ENCODE assay signal across 8 mouse cellular contexts in genomic region chr3:79202275-79203153, GRCm38 (mm10).
DNase-seq lines count a peak whose midpoint lies in the region; ATAC-seq and TF ChIP-seq lines count a peak whose summit lies in the region.

No protein-coding gene starts in this region.

- peak; percentile 79 for ATAC-seq in forebrain, embryonic 16.5 days
- peak; percentile 71 for ATAC-seq in lung, postnatal 0 days

- no peak overlapping the region for H3K4me3 ChIP-seq in forebrain, embryonic 16.5 days (replicated peaks; ENCODE audit: low read length)
- H3K4me3 ChIP-seq in hindbrain, embryonic 10.5 days, result 0 out of 2 replicates have a peak overlapping the region, but pooled peaks have one; percentile 4
- no peak overlapping the region for H3K4me3 ChIP-seq in lung, postnatal 0 days (ENCODE audit: low read depth, low read length)

- H3K4me2 ChIP-seq in forebrain, embryonic 16.5 days (ENCODE audit: low read length), result no peak overlapping the region
- H3K4me2 ChIP-seq in lung, postnatal 0 days (replicated peaks; ENCODE audit: low read depth, low read length), result peak overlapping the region; percentile 19; the same call in 1 of the 2 replicates

- peaks cover 15% of the 10 kb centered on the region for H3K4me1 ChIP-seq in forebrain, embryonic 16.5 days (replicated peaks; ENCODE audit: control insufficient read depth, insufficient read depth, low read length)
- H3K4me1 ChIP-seq in hindbrain, embryonic 10.5 days (replicated peaks), result peaks cover 16% of the 10 kb centered on the region
- peaks cover 22% of the 10 kb centered on the region for H3K4me1 ChIP-seq in lung, postnatal 0 days (ENCODE audit: insufficient read depth, low read depth, low read length)

- H3K27me3 ChIP-seq in forebrain, embryonic 16.5 days (replicated peaks; ENCODE audit: control insufficient read depth, insufficient read depth, low read length), result no peaks in the 10 kb centered on the region
- H3K27me3 ChIP-seq in hindbrain, embryonic 10.5 days (ENCODE audit: insufficient read depth, poor library complexity, severe bottlenecking), result no peaks in the 10 kb centered on the region
- no peaks in the 10 kb centered on the region for H3K27me3 ChIP-seq in lung, postnatal 0 days (replicated peaks; ENCODE audit: insufficient read depth, low read length)

- H3K9ac ChIP-seq in forebrain, embryonic 16.5 days (replicated peaks; ENCODE audit: low read depth, low read length), result no peak overlapping the region
- no peak overlapping the region for H3K9ac ChIP-seq in lung, postnatal 0 days (replicated peaks; ENCODE audit: low read depth)

- H3K9me3 ChIP-seq in forebrain, embryonic 16.5 days (ENCODE audit: control insufficient read depth, low read length), result no peaks in the 10 kb centered on the region; the same call in 1 of the 2 replicates
- H3K9me3 ChIP-seq in hindbrain, embryonic 10.5 days, result no peaks in the 10 kb centered on the region
- 0 out of 2 replicates have a peak, but pooled peaks cover 4% of the 10 kb centered on the region for H3K9me3 ChIP-seq in lung, postnatal 0 days (ENCODE audit: low read length)

- WGBS in forebrain, embryonic 16.5 days, result 42% methylated on average over 11 of the region's 11 CpGs
- WGBS in hindbrain, embryonic 10.5 days, result 44% methylated on average over 11 of the region's 11 CpGs
- WGBS in lung, postnatal 0 days, result 31% methylated on average over 11 of the region's 11 CpGs

- TF ChIP-seq EP300 in lung, postnatal 0 days (IDR thresholded peaks at IDR 0.05), result peak; percentile 40

- peak; percentile 52 for DNase-seq in Muller cell, postnatal 12 days (ENCODE audit: inconsistent ontology term)
- DNase-seq in cerebellum, adult 11 months, result peak; percentile 64
- peak; percentile 62 for DNase-seq in hindbrain, embryonic 10.5 days (ENCODE audit: low spot score)
- peak; percentile 58 to 80 for DNase-seq in layer of hippocampus, adult 8-10 months (ENCODE audit: low spot score in 2 of 2)
- peak; percentile 83 for DNase-seq in lung, postnatal 0 days (ENCODE audit: low spot score)
- peak; percentile 83 for DNase-seq in retina, embryonic 14.5 days (ENCODE audit: low spot score)
- no peak for DNase-seq in yolk sac, embryonic 10.5 days (ENCODE audit: low spot score)

- H3K27ac ChIP-seq in forebrain, embryonic 16.5 days (ENCODE audit: low read length), result no peak overlapping the region
- H3K27ac ChIP-seq in hindbrain, embryonic 10.5 days, result peak overlapping the region; percentile 56
- H3K27ac ChIP-seq in lung, postnatal 0 days (ENCODE audit: low read length), result peak overlapping the region; percentile 76

- H3K36me3 ChIP-seq in forebrain, embryonic 16.5 days (ENCODE audit: control insufficient read depth, insufficient read depth), result no peaks in the 10 kb centered on the region
- peaks cover 3% of the 10 kb centered on the region; the same call in 1 of the 2 replicates for H3K36me3 ChIP-seq in hindbrain, embryonic 10.5 days
- no peaks in the 10 kb centered on the region for H3K36me3 ChIP-seq in lung, postnatal 0 days (ENCODE audit: insufficient read depth, low read length)

- peak; percentile 96 for TF ChIP-seq CTCF in lung, postnatal 0 days (IDR thresholded peaks at IDR 0.05)
